1 mouse cellular context compared by ENCODE assay signal in the genomic region with DNA sequence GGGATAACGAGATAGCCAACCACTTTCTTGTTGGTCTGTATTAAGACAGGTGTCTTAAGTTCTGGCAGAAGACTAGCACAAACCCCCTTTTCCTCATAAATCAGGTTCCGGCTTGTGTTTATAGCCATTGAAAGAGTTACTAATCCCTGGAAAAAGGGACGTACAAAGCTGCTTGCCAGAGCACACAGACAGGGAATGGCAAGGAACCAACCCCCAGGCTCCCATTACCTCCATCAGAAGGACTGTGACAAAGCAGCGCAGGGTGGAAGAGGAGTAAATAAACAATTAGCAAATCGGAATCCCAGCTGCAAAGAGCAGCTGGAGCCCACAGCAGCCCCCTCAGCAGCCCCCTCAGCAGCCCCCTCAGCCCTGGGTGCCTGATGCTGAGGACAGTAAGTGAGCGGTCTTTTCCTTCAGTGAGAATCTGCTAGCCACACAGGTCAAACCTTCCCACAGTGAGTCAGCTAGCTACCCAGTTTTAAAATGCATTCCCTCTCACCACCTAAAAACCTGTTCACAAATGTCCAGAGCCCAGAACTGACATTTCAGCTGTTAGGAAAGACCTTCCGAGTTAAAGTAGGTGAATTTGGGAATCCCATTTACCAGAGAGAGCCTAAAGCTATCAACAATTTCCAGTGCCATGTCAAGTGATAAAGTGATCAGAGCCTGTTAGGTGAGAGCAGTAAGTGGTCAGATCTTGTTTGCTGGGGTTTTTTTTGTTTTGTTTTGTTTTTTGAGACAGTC.
TF ChIP-seq lines count a peak whose summit lies in the region.

No protein-coding gene starts in this region.

TF ChIP-seq in myocyte, 11 proteins besides CTCF, POLR2A, EP300 and RAD21 (continued from another document):
- TF ChIP-seq POLR2AphosphoS2 (IDR thresholded peaks at IDR 0.05; ENCODE audit: insufficient read length, low read depth) (no peak), MAX (IDR thresholded peaks at IDR 0.05; ENCODE audit: low read depth) (no peak)
